Mouse (Mus musculus): Measurements from ENCODE around the gene Fzr1. TPM values are rescaled to one million over a fixed set of nuclear protein-coding genes. Genes with fewer than 3 reads are reported as not detected.

Fzr1 gene
- total RNA-seq, 2 experiments from 2014 or later: 61.5 to 68.9 TPM

GRCm38 (mm10) chr10:81379809-81380378 lies 1.6 kb upstream of the Fzr1 start:
- DNase-seq: no peak

- DNase-seq: no peak
Measured at GRCm38 (mm10) chr10:81379183-81379553, 852 bp upstream of the Fzr1 start.

GRCm38 (mm10) chr10:81378553-81379182 lies 352 bp upstream of the Fzr1 start:
- peak; percentile 100 for DNase-seq

DNA sequence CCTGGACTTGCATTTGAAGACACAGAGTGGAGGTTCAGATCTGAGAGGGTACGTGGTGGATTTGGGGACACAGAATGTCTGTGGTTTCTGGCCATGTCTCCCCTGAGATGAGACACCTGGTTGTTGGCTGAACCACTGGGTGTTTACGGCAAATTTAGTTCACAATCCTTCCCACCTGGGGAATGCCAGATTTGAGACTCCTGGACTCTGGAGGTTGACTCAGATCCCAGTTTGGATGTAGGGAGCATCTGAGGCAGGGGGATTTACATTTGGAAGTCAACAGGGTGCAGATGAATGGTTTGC lies 1.0 kb downstream of the Fzr1 start:
- no peak for DNase-seq

GRCm38 (mm10) chr10:81376561-81377361 lies 1.6 kb downstream of the Fzr1 start:
- DNase-seq: no peak

GRCm38 (mm10) chr10:81375322-81375721 lies 3.0 kb downstream of the Fzr1 start:
- DNase-seq: no peak

DNA sequence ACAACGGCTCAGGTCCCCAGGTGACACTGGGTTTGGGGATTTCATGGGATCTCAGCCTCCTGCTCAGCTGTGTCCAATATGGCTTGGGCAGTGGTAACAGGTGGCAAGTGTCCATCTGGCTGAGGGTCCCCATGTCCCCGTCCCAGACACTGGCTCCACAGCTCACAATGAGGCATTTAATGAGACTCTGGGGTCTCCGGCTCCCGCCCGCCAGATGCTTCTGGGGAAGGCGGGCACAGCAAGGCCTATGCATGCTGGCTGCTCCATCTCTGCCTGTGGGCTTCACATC lies 11.2 kb downstream of the Fzr1 start:
- DNase-seq: no peak

- no peak for DNase-seq
Measured at GRCm38 (mm10) chr10:81366477-81367206, 11.7 kb downstream of the Fzr1 start.

DNA sequence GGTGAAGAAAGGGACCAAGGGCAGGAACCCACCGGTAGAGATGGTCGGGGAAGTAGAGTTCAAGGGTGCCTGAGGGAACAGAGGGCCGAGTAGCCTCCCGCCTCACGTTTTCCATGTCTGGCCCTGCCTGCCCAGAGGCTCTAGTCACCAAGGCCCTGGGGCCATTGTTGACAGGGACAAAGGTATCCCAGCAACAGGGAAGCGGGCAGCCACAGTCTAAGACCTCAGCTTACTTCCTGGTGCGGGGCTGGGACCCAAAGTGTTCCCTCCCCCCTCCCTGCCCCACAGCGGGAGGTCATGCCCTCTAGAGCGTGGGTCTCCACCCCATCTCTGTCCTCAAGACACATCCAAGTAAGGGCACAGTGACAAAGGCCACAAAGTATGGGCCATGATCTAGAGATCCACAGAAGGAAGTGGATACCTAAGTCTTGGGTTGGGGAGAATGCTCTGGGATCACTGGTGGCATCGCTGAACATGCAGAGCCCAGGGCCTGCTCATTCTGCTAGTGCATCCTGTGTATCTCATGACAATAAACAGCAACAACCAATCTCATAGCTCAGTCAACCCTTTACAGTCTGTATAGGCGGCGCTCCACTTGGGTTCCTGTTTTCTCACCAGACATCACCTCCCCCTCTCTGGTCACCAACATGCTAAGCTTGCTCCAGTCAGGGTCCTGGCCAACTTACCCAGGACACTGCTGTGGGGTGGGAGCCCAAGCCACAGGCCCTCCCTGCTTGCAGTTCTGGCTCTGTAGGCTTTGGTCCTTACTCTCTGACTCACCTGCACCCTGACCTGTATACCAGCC lies 12.4 kb downstream of the Fzr1 start, which contains the start of gene 4930404N11Rik:
Gene 4930404N11Rik (minus strand): TSS at position 145 of the 805 bp plus-strand sequence.
- DNase-seq: no peak

- no peak for DNase-seq
Measured at GRCm38 (mm10) chr10:81365073-81365472, 13.2 kb downstream of the Fzr1 start.

GRCm38 (mm10) chr10:81364666-81365065 lies 13.7 kb downstream of the Fzr1 start:
- no peak for DNase-seq

- DNase-seq: no peak
Measured at GRCm38 (mm10) chr10:81363436-81364346, 14.6 kb downstream of the Fzr1 start.

DNA sequence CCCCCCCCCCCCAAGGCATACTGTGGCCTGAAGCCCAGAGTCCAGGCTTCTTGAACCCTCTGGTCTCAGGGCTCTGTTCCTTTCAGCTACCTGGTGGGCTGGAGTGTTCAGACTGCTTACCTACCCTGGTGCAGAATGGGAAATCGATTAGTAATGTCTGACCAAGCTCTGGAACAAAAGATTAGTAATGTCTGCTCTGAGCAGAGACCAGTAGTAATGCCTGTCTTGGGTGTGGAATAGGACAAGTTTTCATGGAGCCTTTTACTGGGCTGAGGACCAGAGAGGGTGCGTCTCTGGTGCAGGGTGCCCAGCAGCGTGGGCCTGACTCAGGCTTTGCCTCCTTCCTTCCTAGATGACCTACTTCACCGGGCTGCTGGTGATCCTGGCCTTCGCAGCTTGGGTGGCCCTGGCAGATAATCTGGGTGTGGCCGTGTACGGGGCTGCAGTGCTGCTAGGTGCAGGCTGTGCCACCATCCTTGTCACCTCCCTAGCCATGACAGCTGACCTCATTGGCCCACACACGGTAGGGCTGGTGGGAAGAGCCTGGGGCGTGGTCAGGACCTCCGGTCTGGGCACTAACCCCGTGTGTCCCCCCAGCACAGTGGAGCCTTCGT lies 15.9 kb downstream of the Fzr1 start:
- no peak for DNase-seq

DNA sequence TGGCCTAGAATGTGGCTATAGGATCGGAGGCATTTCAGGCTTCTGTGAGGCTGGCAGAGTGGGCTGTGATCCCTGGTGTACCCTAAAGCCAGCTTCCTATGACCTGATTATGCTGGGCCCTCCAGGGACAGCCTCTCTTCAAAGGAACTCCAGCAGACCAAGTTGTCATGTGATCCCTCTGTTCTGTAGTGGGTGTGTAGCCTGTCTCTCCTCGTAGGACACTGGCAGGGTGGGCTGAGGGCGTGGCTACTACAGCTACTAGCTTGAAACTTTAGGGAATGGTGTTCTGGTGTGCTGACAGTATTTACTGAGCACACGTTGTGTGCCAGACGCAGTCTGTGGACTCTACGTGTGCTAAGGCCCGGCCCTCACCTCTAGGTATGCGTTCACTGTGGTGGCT lies 17.6 kb downstream of the Fzr1 start:
- no peak for DNase-seq

- DNase-seq: no peak
Measured at GRCm38 (mm10) chr10:81358841-81359240, 19.5 kb downstream of the Fzr1 start.

GRCm38 (mm10) chr10:81358209-81358608 lies 20.1 kb downstream of the Fzr1 start:
- DNase-seq: no peak

DNA sequence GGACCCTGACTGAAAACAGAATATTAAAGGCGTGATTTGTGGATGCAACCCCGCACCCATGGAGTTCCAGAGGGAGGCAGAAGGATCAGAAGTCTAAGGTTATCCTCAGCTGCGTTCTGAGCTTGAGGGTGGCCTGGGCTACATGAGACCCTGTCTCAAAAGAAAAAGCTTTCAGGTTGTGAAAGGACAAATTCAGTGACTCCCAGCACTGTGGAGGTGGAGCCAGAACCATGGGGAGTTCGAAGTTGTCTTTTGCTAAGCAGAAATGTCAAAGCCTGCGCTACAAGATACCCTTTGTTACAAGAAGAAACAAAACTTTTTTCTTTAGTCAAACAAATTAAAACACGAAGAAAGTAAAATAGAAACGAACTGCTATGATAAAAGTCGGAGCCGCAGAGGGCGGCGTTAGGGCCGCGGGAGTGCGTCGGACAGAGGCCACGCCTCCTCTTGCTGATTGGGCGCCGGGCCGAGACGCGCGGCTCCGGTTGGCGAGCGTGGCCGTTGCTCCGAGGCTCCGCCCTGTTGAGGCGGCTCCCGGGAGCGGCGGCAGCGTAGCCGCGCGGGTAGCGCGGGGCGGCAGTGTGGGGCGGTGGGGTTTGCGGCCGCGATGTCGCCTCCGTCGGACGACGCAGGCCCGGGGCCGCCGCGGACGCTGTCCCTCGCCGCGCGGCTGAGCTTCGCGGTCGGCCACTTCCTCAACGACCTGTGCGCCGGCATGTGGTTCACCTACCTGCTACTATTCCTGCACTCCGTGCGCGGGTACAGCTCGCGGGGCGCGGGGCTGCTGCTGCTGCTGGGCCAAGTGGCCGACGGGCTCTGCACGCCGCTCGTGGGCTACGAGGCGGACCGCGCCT lies 21.1 kb downstream of the Fzr1 start, which contains the start of gene Mfsd12:
Gene Mfsd12 (plus strand): TSS at position 501 of the 854 bp plus-strand sequence.
- peak; percentile 88 to 90 for DNase-seq

- no peak for DNase-seq
Measured at GRCm38 (mm10) chr10:81356352-81356990, 21.8 kb downstream of the Fzr1 start.

GRCm38 (mm10) chr10:81355533-81355932 lies 22.8 kb downstream of the Fzr1 start:
- DNase-seq: no peak

Data from layer of hippocampus, postnatal 36 days (tissue).